Mouse (Mus musculus) kidney, postnatal 25 days (tissue): ENCODE measurements around the gene Ficd.

Source experiments
- DNase-seq, 2 experiments: peaks; one replicate each; pipeline ENCODE4 v3.0.0; 2021; ENCODE audit warnings: mixed read lengths in 2 of 2

The Ficd gene

GRCm38 (mm10) chr5:113776128-113776895 lies 40.7 kb downstream of the Ficd start:
- peak; percentile 36 to 79 for DNase-seq

GRCm38 (mm10) chr5:113776896-113777226 lies 41.3 kb downstream of the Ficd start:
- DNase-seq = no peak

- peak in 1 of 2 experiments; percentile 57 for DNase-seq
These were observed 42.1 kb downstream of the Ficd start for GRCm38 (mm10) chr5:113777728-113778127.

- no peak for DNase-seq
These were observed 44.0 kb downstream of the Ficd start for GRCm38 (mm10) chr5:113779569-113779968.

- DNase-seq = no peak
These were observed 44.6 kb downstream of the Ficd start for GRCm38 (mm10) chr5:113780082-113780752.

GRCm38 (mm10) chr5:113780763-113781162 lies 45.2 kb downstream of the Ficd start:
- no peak for DNase-seq

GRCm38 (mm10) chr5:113781254-113781653 lies 45.7 kb downstream of the Ficd start:
- no peak for DNase-seq

- no peak for DNase-seq
These were observed 46.3 kb downstream of the Ficd start for GRCm38 (mm10) chr5:113781875-113782274.

- peak; percentile 39 to 63 for DNase-seq
These were observed 47.0 kb downstream of the Ficd start for GRCm38 (mm10) chr5:113782624-113783023.

GRCm38 (mm10) chr5:113783581-113784001 lies 48.0 kb downstream of the Ficd start:
- peak; percentile 64 to 86 for DNase-seq

- peak in 1 of 2 experiments; percentile 39 for DNase-seq
These were observed 48.5 kb downstream of the Ficd start for GRCm38 (mm10) chr5:113784104-113784503.

- no peak for DNase-seq
These were observed 51.4 kb downstream of the Ficd start for GRCm38 (mm10) chr5:113786985-113787384.

- DNase-seq = no peak
These were observed 53.0 kb downstream of the Ficd start for GRCm38 (mm10) chr5:113788645-113789044.

GRCm38 (mm10) chr5:113789075-113789788 lies 53.6 kb downstream of the Ficd start:
- DNase-seq = peak; percentile 61 to 85
